Mouse (Mus musculus): ENCODE data around the gene Yif1b.

DNA sequence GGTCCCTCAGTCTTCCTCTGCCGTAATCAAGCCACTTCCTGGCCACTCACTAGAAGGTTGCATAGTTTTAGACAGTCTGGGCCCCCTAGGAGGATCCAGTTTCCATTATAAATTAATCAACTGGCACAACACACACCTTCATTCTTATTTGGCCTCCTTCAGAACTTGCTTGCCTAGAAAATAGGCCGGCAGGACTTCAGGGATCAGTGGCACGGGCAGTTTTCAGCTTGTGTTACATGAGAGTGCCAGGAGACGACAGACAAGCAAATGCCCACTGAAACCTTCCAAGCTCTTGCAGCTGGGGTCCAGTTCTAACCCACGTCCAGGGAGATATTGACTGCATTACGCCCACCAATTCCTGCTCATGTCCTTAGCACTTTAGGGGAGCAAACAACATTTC lies 24.0 kb downstream of the Yif1b start:
- TF ChIP-seq GABPA (IDR thresholded peaks at IDR 0.05; ENCODE audit: low read depth, low read length) (no peak), ZNF384 (IDR thresholded peaks at IDR 0.05; ENCODE audit: low read depth, low read length) (no peak), MAX (IDR thresholded peaks at IDR 0.05; ENCODE audit: low read length) (no peak), POLR2A (IDR thresholded peaks at IDR 0.05; ENCODE audit: control insufficient read depth in 1 of 2, insufficient read depth in 1 of 2, low read depth in 1 of 2, low read length in 2 of 2, poor library complexity in 1 of 2) (no peak), E2F4 (IDR thresholded peaks at IDR 0.05; ENCODE audit: borderline replicate concordance, low read depth, low read length) (no peak)
